Mouse (Mus musculus): Measurements from ENCODE around the gene Hcar2. TPM values are rescaled to one million over a fixed set of nuclear protein-coding genes. Genes with fewer than 3 reads are reported as not detected.

Hcar2 gene
- polyA plus RNA-seq, 1 experiment from 2014 or later, result not detected

GRCm38 (mm10) chr5:123820501-123821263 is 44.6 kb downstream of the Hcar2 start:
- no peaks in the 10 kb centered on the region for H3K9me3 ChIP-seq (ENCODE audit: control insufficient read depth, low read length)
- H3K4me3 ChIP-seq (replicated peaks; ENCODE audit: low read length), result no peak overlapping the region
- no peak for ATAC-seq
- H3K9ac ChIP-seq (replicated peaks; ENCODE audit: low read depth, low read length), result no peak overlapping the region
- no peak overlapping the region for H3K4me2 ChIP-seq (ENCODE audit: low read length)
- no peaks in the 10 kb centered on the region for H3K36me3 ChIP-seq (ENCODE audit: control insufficient read depth, insufficient read depth)
- no peaks in the 10 kb centered on the region for H3K27me3 ChIP-seq (replicated peaks; ENCODE audit: control insufficient read depth, insufficient read depth, low read length)
- no peaks in the 10 kb centered on the region for H3K4me1 ChIP-seq (replicated peaks; ENCODE audit: control insufficient read depth, insufficient read depth, low read length)
- 89% methylated on average over 9 of the region's 9 CpGs for WGBS
- H3K27ac ChIP-seq (ENCODE audit: low read length), result no peak overlapping the region

- ATAC-seq, result no peak
- Histone ChIP-seq H3K4me2 (ENCODE audit: low read length) (no peak overlapping the region), H3K9me3 (ENCODE audit: control insufficient read depth, low read length) (no peaks in the 10 kb centered on the region), H3K4me3 (replicated peaks; ENCODE audit: low read length) (no peak overlapping the region), H3K27me3 (replicated peaks; ENCODE audit: control insufficient read depth, insufficient read depth, low read length) (no peaks in the 10 kb centered on the region), H3K27ac (ENCODE audit: low read length) (no peak overlapping the region), H3K36me3 (ENCODE audit: control insufficient read depth, insufficient read depth) (no peaks in the 10 kb centered on the region), H3K4me1 (replicated peaks; ENCODE audit: control insufficient read depth, insufficient read depth, low read length) (no peaks in the 10 kb centered on the region), H3K9ac (replicated peaks; ENCODE audit: low read depth, low read length) (no peak overlapping the region)
- WGBS, result 94% methylated on average over 19 of the region's 19 CpGs
These were observed 46.2 kb downstream of the Hcar2 start for GRCm38 (mm10) chr5:123818941-123819577.

GRCm38 (mm10) chr5:123816891-123817290 is 48.4 kb downstream of the Hcar2 start:
- no peak overlapping the region for H3K27ac ChIP-seq (ENCODE audit: low read length)
- no peak overlapping the region for H3K9ac ChIP-seq (replicated peaks; ENCODE audit: low read depth, low read length)
- no peak overlapping the region for H3K4me3 ChIP-seq (replicated peaks; ENCODE audit: low read length)
- no peaks in the 10 kb centered on the region for H3K27me3 ChIP-seq (replicated peaks; ENCODE audit: control insufficient read depth, insufficient read depth, low read length)
- H3K36me3 ChIP-seq (ENCODE audit: control insufficient read depth, insufficient read depth), result no peaks in the 10 kb centered on the region
- no peak for ATAC-seq
- no peaks in the 10 kb centered on the region for H3K4me1 ChIP-seq (replicated peaks; ENCODE audit: control insufficient read depth, insufficient read depth, low read length)
- no peak overlapping the region for H3K4me2 ChIP-seq (ENCODE audit: low read length)
- H3K9me3 ChIP-seq (ENCODE audit: control insufficient read depth, low read length), result no peaks in the 10 kb centered on the region
- WGBS, result 78% methylated on average over 7 of the region's 7 CpGs

Other genes starting within 250 kb of the Hcar2 start
- gene Clip1, start 180.9 kb downstream of the Hcar2 start, polyA plus RNA-seq (2015; fragmentation: Nextera tagmentation; extraction: Ambion mirVana), result 83.1 and 93.0 TPM in 2 replicates
- gene Zcchc8, start 144.4 kb downstream of the Hcar2 start, polyA plus RNA-seq (2015; fragmentation: Nextera tagmentation; extraction: Ambion mirVana), result 92.7 and 96.1 TPM in 2 replicates
- gene Rsrc2, start 116.1 kb downstream of the Hcar2 start, polyA plus RNA-seq (2015; fragmentation: Nextera tagmentation; extraction: Ambion mirVana), result 145 and 163 TPM in 2 replicates
- 12.6 and 12.8 TPM in 2 replicates for gene Kntc1, start 115.8 kb downstream of the Hcar2 start, polyA plus RNA-seq (2015; fragmentation: Nextera tagmentation; extraction: Ambion mirVana)
- 0.54 and 0.58 TPM in 2 replicates for gene Hcar1, start 14.5 kb upstream of the Hcar2 start, polyA plus RNA-seq (2015; fragmentation: Nextera tagmentation; extraction: Ambion mirVana)
- gene Denr, start 41.7 kb upstream of the Hcar2 start, polyA plus RNA-seq (2015; fragmentation: Nextera tagmentation; extraction: Ambion mirVana), result 127 and 129 TPM in 2 replicates
- 2.3 and 2.4 TPM in 2 replicates for gene Gm43518, start 61.9 kb upstream of the Hcar2 start, polyA plus RNA-seq (2015; fragmentation: Nextera tagmentation; extraction: Ambion mirVana)
- gene Ccdc62, start 65.2 kb upstream of the Hcar2 start, polyA plus RNA-seq (2015; fragmentation: Nextera tagmentation; extraction: Ambion mirVana), result 3.0 and 4.9 TPM in 2 replicates
- gene Hip1r, start 108.1 kb upstream of the Hcar2 start, polyA plus RNA-seq (2015; fragmentation: Nextera tagmentation; extraction: Ambion mirVana), result 33.3 and 35.7 TPM in 2 replicates
- 104 and 112 TPM in 2 replicates for gene Vps37b, start 166.8 kb upstream of the Hcar2 start, polyA plus RNA-seq (2015; fragmentation: Nextera tagmentation; extraction: Ambion mirVana)
- 11.3 and 13.4 TPM in 2 replicates for gene Abcb9, start 230.3 kb upstream of the Hcar2 start, polyA plus RNA-seq (2015; fragmentation: Nextera tagmentation; extraction: Ambion mirVana)
- gene Ogfod2, start 246.8 kb upstream of the Hcar2 start, polyA plus RNA-seq (2015; fragmentation: Nextera tagmentation; extraction: Ambion mirVana), result 37.4 and 38.6 TPM in 2 replicates

Data from forebrain, embryonic 16.5 days (tissue).